31 mouse cellular contexts compared by ENCODE assay signal in genomic region chr5:98582051-98582450, GRCm38 (mm10). TPM values are rescaled to one million over a fixed set of nuclear protein-coding genes. Genes with fewer than 3 reads are reported as not detected.
"Had no signal": no experiment of that assay in that cellular context is flagged by ENCODE, and none has a peak within 500 bp of the region (broad histone marks: within the 10 kb centered on the region; RNA-seq: fewer than 3 reads in every experiment).

No protein-coding gene starts in this region.

- H3K4me2 ChIP-seq: heart, embryonic 11.5 days; heart, embryonic 13.5 days; heart, embryonic 15.5 days; hindbrain, embryonic 13.5 days; hindbrain, embryonic 15.5 days; kidney, embryonic 15.5 days; limb, embryonic 13.5 days; limb, embryonic 15.5 days had no signal

- H3K27ac ChIP-seq: heart, adult 2 months; heart, embryonic 13.5 days; heart, embryonic 15.5 days; hindbrain, embryonic 13.5 days; hindbrain, embryonic 15.5 days; hindbrain, postnatal 0 days; kidney, embryonic 15.5 days; kidney, postnatal 0 days; limb, embryonic 13.5 days; limb, embryonic 15.5 days had no signal

- H3K9ac ChIP-seq: forebrain, postnatal 0 days; heart, embryonic 13.5 days; heart, embryonic 15.5 days; hindbrain, embryonic 13.5 days; hindbrain, embryonic 15.5 days; kidney, embryonic 15.5 days; limb, embryonic 13.5 days; limb, embryonic 15.5 days had no signal

- ATAC-seq: forebrain, postnatal 0 days; hindbrain, postnatal 0 days had no signal

- DNase-seq: forebrain, postnatal 0 days; gastrocnemius, postnatal 14 days; gastrocnemius, postnatal 36 days; heart, adult 11 months; heart, adult 2 months; heart, postnatal 14 days; heart, postnatal 36 days; kidney, adult 11 months; kidney, adult 2 months; kidney, adult 9 months; kidney, postnatal 14 days; kidney, postnatal 36 days; layer of hippocampus, adult 9-11 months; layer of hippocampus, postnatal 36 days; left cerebral cortex, postnatal 4 days had no signal

- H3K27me3 ChIP-seq: heart, embryonic 13.5 days; heart, embryonic 15.5 days; hindbrain, embryonic 13.5 days; hindbrain, embryonic 15.5 days; kidney, embryonic 15.5 days; limb, embryonic 13.5 days; limb, embryonic 15.5 days had no signal

- H3K9me3 ChIP-seq: heart, embryonic 13.5 days; heart, embryonic 15.5 days; hindbrain, embryonic 13.5 days; hindbrain, embryonic 15.5 days; kidney, embryonic 15.5 days; limb, embryonic 13.5 days; limb, embryonic 15.5 days had no signal

- H3K36me3 ChIP-seq: heart, embryonic 13.5 days; heart, embryonic 15.5 days; hindbrain, embryonic 13.5 days; hindbrain, embryonic 15.5 days; kidney, embryonic 15.5 days; limb, embryonic 13.5 days; limb, embryonic 15.5 days had no signal

- H3K4me1 ChIP-seq: heart, embryonic 13.5 days; heart, embryonic 15.5 days; hindbrain, embryonic 13.5 days; hindbrain, embryonic 15.5 days; kidney, embryonic 15.5 days; limb, embryonic 15.5 days had no signal

- H3K4me3 ChIP-seq: heart, adult 2 months; heart, embryonic 13.5 days; heart, embryonic 15.5 days; hindbrain, embryonic 13.5 days; hindbrain, embryonic 15.5 days; kidney, embryonic 15.5 days; limb, embryonic 13.5 days; limb, embryonic 15.5 days had no signal

RNA-seq across cellular contexts. Expression of gene Gm11111, which starts 29.6 kb away (rescaled TPM):
- polyA plus RNA-seq: forebrain, postnatal 0 days; gonadal fat pad, adult 2 months; heart, adult 2 months; heart, embryonic 11.5 days; heart, embryonic 13.5 days; heart, embryonic 15.5 days; heart, postnatal 0 days; hindbrain, embryonic 11.5 days; hindbrain, embryonic 13.5 days; hindbrain, embryonic 15.5 days; hindbrain, postnatal 0 days; intestine, embryonic 14.5 days; kidney, adult 2 months; kidney, embryonic 15.5 days; kidney, postnatal 0 days; large intestine, adult 2 months; limb, embryonic 11.5 days; limb, embryonic 13.5 days; limb, embryonic 15.5 days had no signal
